Mouse (Mus musculus) liver, embryonic 13.5 days (tissue): ENCODE measurements around the gene Bckdhb. TPM values are rescaled to one million over a fixed set of nuclear protein-coding genes. Genes with fewer than 3 reads are reported as not detected.

Experiments used
- ATAC-seq: fragments of 200-750 bp; cut with Nextera tagmentation; 2 replicates; pipeline ENCODE4 v1.8.0; 2017; ENCODE audit warnings: low read depth, mild to moderate bottlenecking, moderate number of reproducible peaks, moderate library complexity
- DNase-seq: peaks from one replicate; pipeline ENCODE4 v3.0.0; 2022
- H3K27ac ChIP-seq: fragments of 300-500 bp; sonication (generic); 2 replicates; pipeline ENCODE4 v1.5.1; 2015; ENCODE audit warnings: moderate library complexity, mild to moderate bottlenecking, inconsistent platforms
- H3K27me3 ChIP-seq: fragments of 300-500 bp; sonication (generic); 2 replicates; pipeline ENCODE4 v1.6.1; 2015; ENCODE audit warnings: mild to moderate bottlenecking, inconsistent platforms
- H3K36me3 ChIP-seq: fragments of 300-500 bp; sonication (generic); 2 replicates; pipeline ENCODE4 v1.6.1; 2015; ENCODE audit warnings: mild to moderate bottlenecking, inconsistent platforms
- H3K4me1 ChIP-seq: fragments of 300-500 bp; sonication (generic); replicated peaks from 2 replicates; pipeline ENCODE4 v1.6.1; 2015; ENCODE audit warnings: inconsistent platforms
- H3K4me2 ChIP-seq: fragments of 300-500 bp; sonication (generic); 2 replicates; pipeline ENCODE4 v1.6.1; 2015; ENCODE audit warnings: inconsistent platforms, mild to moderate bottlenecking, moderate library complexity
- H3K4me3 ChIP-seq: fragments of 300-500 bp; sonication (generic); replicated peaks from 2 replicates; pipeline ENCODE4 v1.5.1; 2015; ENCODE audit warnings: mild to moderate bottlenecking, inconsistent platforms
- H3K9ac ChIP-seq: fragments of 300-500 bp; sonication (generic); 2 replicates; pipeline ENCODE4 v1.6.1; 2015; ENCODE audit warnings: mild to moderate bottlenecking, inconsistent platforms
- H3K9me3 ChIP-seq: fragments of 300-500 bp; sonication (generic); replicated peaks from 2 replicates; pipeline ENCODE4 v1.6.1; 2016; ENCODE audit warnings: inconsistent platforms
- WGBS: fragments of 180-500 bp; shearing (Covaris S2); methylation state at CpG from one replicate; pipeline ENCODE4 v1.1.7; 2015; ENCODE audit not compliant: insufficient replicate concordance; 5-methylcytosine and 5-hydroxymethylcytosine counted together
- polyA plus RNA-seq: library from polyadenylated mRNA; unstranded; fragments of >200 nt; fragmentation: Nextera tagmentation; extraction: Ambion mirVana; gene quantifications from 2 replicates; pipeline ENCODE4 v1.2.1, GENCODE M21; 2015

Bckdhb gene
- polyA plus RNA-seq = 21.9 and 27.8 TPM in 2 replicates

DNA sequence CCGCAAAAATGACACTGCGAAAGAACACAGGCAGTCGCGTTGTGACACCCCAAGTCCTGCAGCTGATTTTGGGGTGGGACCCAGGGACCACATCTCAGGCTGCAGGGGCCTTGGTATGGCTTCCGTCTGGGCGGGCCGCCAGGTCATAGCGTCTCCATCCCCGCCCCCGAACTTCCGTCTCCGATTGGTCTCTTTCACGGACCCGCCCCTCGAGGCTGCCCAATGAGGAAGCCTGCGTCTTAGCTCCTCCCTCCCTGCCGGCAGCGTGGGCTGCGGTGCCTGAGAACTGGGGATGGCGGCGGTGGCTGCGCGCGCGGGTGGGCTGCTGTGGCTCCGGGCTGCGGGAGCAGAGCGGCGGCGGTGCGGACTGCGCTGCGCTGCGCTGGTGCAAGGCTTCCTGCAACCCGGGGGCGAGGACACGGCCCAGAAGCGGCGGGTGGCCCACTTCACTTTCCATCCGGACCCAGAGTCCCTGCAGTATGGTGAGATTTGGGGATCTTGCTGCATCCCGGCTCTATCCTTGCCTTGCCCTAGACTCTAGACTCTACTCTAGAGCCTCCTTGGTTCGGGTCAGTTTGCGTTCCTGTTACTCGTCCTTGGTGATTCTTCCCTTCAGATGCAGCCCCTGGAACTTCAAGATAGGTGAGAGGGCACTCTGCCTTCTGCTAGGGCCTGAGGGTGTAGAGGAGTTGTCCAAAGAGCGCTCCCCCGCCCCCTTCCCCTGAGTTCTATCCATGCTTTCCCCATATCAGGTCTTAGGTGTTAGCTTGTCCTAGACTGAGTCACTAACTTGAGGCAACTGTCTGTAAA is at the start of gene Bckdhb:
Bckdhb (plus strand) TSS at position 268 of the 810 bp plus-strand sequence.
- peak within 1 kb of the TSS; percentile 82 for H3K4me2 ChIP-seq
- H3K9me3 ChIP-seq = no peaks in the 10 kb centered on the region
- no peak within 1 kb of the TSS for H3K27ac ChIP-seq
- no peaks in the 10 kb centered on the region for H3K36me3 ChIP-seq
- WGBS = under 1% methylated on average over 46 of the region's 46 CpGs
- ATAC-seq (peak; percentile 98), DNase-seq (peak; percentile 87)
- H3K4me1 ChIP-seq = peaks cover 14% of the 10 kb centered on the region
- no peaks in the 10 kb centered on the region for H3K27me3 ChIP-seq
- H3K9ac ChIP-seq = peak within 1 kb of the TSS; percentile 72
- H3K4me3 ChIP-seq = peak within 1 kb of the TSS; percentile 70

DNA sequence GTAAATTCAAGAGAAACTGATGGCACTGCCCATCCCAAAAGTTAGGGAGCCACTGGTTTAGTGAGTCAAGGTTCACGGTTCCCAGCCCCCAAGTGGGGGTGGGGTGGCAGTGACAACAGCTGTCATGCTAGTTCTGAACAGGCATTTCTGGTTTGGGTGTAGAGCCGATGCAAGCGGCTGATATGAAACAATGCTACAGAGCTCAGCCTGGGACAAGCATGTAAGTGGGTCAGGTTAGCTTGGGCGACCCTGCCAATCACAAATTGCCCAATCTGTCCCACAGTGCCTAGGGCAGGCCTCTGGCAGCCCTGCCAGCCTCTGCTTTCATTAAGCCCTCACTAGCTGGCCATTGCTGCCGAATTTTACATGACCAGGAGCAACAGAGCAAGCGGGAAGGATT is 42.8 kb upstream of the Bckdhb start:
- Histone ChIP-seq H3K27ac (no peak overlapping the region), H3K4me2 (no peak overlapping the region), H3K9me3 (no peaks in the 10 kb centered on the region), H3K4me1 (no peaks in the 10 kb centered on the region), H3K9ac (no peak overlapping the region), H3K36me3 (0 out of 2 replicates have a peak, but pooled peaks cover 5% of the 10 kb centered on the region), H3K27me3 (no peaks in the 10 kb centered on the region), H3K4me3 (no peak overlapping the region)
- 75% methylated on average over 6 of the region's 6 CpGs for WGBS
- ATAC-seq (no peak), DNase-seq (no peak)

DNA sequence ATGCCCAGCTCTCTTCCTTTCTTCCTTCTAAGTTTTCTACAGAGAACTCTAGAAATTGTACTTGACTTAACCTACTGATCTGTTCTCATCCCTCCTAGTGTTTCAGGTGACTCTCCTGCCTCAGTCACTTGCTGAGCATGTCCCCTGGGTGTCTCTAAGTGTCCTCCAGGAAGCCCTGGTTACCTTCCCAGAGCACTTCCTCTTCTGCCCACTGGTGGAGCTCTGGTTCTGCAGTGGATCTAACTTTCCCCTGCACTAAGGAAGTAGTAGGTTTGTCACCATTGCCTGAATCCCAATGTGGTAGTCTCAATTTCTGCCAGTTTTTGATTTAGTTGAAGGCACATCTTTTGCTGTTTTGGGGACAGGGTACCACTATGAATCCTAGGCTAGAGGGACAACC is 38.8 kb upstream of the Bckdhb start:
- DNase-seq = no peak

DNA sequence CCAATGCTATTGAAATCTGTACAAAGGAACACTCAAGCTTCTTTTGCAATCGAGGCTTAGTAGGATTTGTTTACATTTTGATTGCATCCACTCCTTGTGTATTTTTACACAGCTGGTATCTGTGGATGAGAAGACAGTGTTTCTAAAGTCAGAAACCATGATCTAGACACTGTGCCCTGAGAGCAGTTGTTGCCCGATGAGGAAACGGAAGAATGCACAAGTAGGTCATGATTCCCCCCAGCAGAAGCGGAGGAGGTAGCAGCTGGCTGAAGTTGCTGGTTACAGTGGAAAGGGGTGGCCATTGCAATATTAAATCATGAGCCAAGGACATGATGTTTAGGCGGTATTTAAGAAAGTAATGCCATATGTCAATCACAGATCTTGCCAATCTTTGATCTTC is 36.7 kb upstream of the Bckdhb start:
- no peaks in the 10 kb centered on the region for H3K27me3 ChIP-seq
- H3K4me1 ChIP-seq = no peaks in the 10 kb centered on the region
- no peak overlapping the region for H3K27ac ChIP-seq
- WGBS = 61% methylated on average over 5 of the region's 5 CpGs
- DNase-seq (no peak), ATAC-seq (no peak)
- H3K36me3 ChIP-seq = 0 out of 2 replicates have a peak, but pooled peaks cover 2% of the 10 kb centered on the region
- no peak overlapping the region for H3K9ac ChIP-seq
- H3K4me3 ChIP-seq = no peak overlapping the region
- H3K4me2 ChIP-seq = no peak overlapping the region
- H3K9me3 ChIP-seq = no peaks in the 10 kb centered on the region

More for the DNA sequence above, 38.8 kb upstream of the Bckdhb start:
- H3K27me3 ChIP-seq = no peaks in the 10 kb centered on the region
- ATAC-seq = no peak
- no peak overlapping the region for H3K9ac ChIP-seq
- no peak overlapping the region for H3K4me3 ChIP-seq
- H3K4me1 ChIP-seq = no peaks in the 10 kb centered on the region
- H3K36me3 ChIP-seq = 0 out of 2 replicates have a peak, but pooled peaks cover 2% of the 10 kb centered on the region
- H3K4me2 ChIP-seq = no peak overlapping the region
- H3K27ac ChIP-seq = no peak overlapping the region
- H3K9me3 ChIP-seq = no peaks in the 10 kb centered on the region

DNA sequence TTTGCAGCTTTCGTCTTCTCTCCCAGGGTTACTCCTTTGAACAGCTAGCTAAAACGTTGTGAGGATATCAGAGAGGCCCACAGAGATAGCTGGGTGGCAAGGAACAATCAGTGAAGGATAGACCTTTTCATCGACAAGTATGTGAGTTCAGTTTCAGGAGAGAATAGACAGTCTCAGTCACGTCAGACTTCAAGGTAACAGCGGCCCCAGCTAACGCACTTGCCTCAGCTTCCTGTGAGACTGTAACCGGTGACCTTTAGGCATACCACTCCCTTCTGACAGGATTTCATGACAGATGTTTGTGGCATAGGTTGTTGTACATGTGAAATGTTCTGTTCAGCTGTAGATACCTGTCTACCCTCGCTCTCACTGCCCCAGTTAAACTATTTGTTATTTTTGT is 31.9 kb upstream of the Bckdhb start:
- no peak overlapping the region for H3K4me2 ChIP-seq
- no peak for ATAC-seq
- no peaks in the 10 kb centered on the region for H3K4me1 ChIP-seq
- no peak overlapping the region for H3K27ac ChIP-seq
- H3K4me3 ChIP-seq = no peak overlapping the region
- WGBS = 57% methylated on average over 8 of the region's 8 CpGs
- no peaks in the 10 kb centered on the region for H3K36me3 ChIP-seq
- no peaks in the 10 kb centered on the region for H3K9me3 ChIP-seq
- no peak for DNase-seq
- no peaks in the 10 kb centered on the region for H3K27me3 ChIP-seq
- H3K9ac ChIP-seq = no peak overlapping the region

DNA sequence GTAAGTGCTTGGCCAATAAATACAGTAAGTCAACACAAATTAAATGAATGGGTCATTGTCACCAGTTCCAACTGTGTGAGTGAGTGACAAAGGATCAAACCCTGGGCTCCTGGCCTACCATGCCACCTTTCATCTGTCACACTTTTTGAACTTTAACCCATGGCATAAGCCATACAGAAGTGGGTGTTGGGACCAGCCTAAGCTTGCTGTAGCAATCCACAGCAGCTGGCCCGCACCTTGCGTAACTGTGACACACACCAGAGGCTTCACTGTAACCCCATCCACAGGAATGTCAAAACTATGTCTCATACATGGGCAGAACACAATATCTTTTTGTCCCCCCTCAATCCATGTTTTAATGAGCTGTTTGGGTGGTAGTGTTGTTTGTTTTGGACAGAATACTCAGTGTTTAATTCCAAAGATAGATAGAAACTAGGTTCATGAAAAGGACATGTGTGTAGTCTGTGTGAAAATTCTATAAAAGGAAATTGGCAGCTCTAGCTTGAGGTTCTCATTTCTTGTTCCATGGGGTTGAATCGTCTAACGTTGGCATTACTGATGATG is 31.1 kb upstream of the Bckdhb start:
- Histone ChIP-seq H3K4me3 (no peak overlapping the region), H3K4me2 (no peak overlapping the region), H3K27ac (no peak overlapping the region), H3K9me3 (no peaks in the 10 kb centered on the region), H3K27me3 (no peaks in the 10 kb centered on the region), H3K4me1 (no peaks in the 10 kb centered on the region), H3K36me3 (no peaks in the 10 kb centered on the region), H3K9ac (no peak overlapping the region)
- WGBS = 61% methylated on average over 4 of the region's 4 CpGs
- peak; percentile 47 for ATAC-seq
- no peak for DNase-seq

DNA sequence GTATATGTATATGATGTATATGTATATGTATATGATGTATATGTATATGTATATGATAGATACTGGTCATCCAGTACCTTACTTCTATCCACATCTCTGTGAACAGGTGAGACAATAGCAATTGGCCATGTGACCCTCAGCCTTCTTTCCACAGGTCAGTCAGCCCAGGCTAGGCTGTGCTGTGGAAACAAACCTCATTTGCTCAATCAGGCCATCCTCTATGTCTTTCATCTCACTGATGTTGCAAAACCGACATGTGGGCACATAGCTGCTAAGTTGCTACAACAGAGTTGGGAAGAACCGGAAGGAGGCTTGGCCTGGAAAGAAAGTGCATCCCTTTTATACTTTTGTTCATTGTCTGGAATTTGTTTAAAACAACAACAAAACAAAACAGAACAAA is 22.9 kb upstream of the Bckdhb start:
- no peak for ATAC-seq
- Histone ChIP-seq H3K9me3 (no peaks in the 10 kb centered on the region), H3K4me2 (no peak overlapping the region), H3K4me1 (no peaks in the 10 kb centered on the region), H3K27ac (no peak overlapping the region), H3K9ac (no peak overlapping the region), H3K27me3 (no peaks in the 10 kb centered on the region), H3K4me3 (no peak overlapping the region), H3K36me3 (no peaks in the 10 kb centered on the region)
- DNase-seq = no peak
- WGBS = 58% methylated on average over 2 of the region's 2 CpGs

DNA sequence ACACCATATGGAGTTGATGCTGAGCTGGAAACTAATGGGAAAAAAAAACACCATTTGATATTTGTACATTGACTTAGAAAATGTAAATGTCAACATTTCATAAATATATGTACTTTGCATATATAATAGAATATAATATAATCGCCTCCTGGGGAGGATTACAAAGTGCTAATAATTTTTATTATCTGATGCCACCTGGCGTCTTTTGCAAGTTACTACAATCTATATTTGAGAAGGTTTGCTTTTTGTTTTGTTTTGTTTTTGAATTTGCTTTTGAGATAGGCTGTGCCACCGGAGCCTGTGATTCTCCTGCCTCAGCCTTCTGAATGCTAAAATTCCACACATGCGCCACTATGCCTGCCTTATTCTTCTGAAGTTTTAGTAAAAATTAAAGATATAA is 19.1 kb upstream of the Bckdhb start:
- Histone ChIP-seq H3K9ac (no peak overlapping the region), H3K4me3 (no peak overlapping the region), H3K4me1 (no peaks in the 10 kb centered on the region), H3K27ac (no peak overlapping the region), H3K4me2 (no peak overlapping the region), H3K9me3 (no peaks in the 10 kb centered on the region), H3K27me3 (no peaks in the 10 kb centered on the region), H3K36me3 (no peaks in the 10 kb centered on the region)
- 46% methylated on average over 4 of the region's 4 CpGs for WGBS
- ATAC-seq (no peak), DNase-seq (no peak)

DNA sequence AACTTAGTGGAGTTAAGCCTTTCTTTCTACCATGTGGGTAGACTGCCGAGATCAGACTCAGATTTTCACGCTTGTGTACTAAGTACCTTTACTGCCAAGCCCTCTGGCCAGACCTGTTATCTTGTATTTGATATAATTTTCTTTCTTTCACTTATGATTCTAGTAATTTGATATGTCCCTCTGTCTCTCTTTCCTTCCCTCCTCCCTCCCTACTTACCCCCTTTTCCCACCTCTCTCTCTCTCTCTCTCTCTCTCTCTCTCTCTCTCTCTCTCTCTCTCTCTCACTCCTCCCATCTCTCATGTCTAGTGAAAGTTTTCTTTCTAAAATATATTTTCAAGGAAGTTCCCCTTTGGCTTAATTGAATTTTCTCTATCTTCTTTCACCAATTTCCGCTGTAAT is 17.9 kb upstream of the Bckdhb start:
- 55% methylated on average over 3 of the region's 3 CpGs for WGBS

DNA sequence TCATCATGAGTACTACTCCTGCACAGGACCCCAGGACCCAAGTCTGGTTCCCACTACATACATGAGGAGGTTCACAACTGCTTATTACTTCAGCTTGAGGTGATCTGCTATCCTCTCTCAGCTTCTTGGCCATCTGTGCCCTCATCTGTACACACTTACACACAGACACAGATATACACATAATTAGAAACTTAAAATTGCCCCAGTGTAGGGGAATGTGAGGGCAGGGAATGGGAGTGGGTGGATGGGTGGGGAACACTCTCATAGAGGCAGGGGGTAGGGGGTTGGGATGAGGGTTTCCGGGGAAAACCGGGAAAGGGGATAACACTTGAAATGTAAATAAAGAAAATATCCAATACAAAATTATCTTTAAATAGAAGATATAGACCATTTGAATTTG is 15.1 kb upstream of the Bckdhb start:
- Histone ChIP-seq H3K36me3 (no peaks in the 10 kb centered on the region), H3K4me1 (no peaks in the 10 kb centered on the region), H3K27me3 (no peaks in the 10 kb centered on the region), H3K4me2 (no peak overlapping the region), H3K9ac (no peak overlapping the region), H3K4me3 (no peak overlapping the region), H3K27ac (no peak overlapping the region), H3K9me3 (no peaks in the 10 kb centered on the region)
- no peak for DNase-seq
- ATAC-seq = no peak
- 69% methylated on average over 2 of the region's 2 CpGs for WGBS

More for the DNA sequence above, 17.9 kb upstream of the Bckdhb start:
- Histone ChIP-seq H3K27me3 (no peaks in the 10 kb centered on the region), H3K4me3 (no peak overlapping the region), H3K4me2 (no peak overlapping the region), H3K36me3 (no peaks in the 10 kb centered on the region), H3K9me3 (no peaks in the 10 kb centered on the region), H3K9ac (no peak overlapping the region), H3K4me1 (no peaks in the 10 kb centered on the region), H3K27ac (no peak overlapping the region)
- ATAC-seq (no peak), DNase-seq (no peak)

DNA sequence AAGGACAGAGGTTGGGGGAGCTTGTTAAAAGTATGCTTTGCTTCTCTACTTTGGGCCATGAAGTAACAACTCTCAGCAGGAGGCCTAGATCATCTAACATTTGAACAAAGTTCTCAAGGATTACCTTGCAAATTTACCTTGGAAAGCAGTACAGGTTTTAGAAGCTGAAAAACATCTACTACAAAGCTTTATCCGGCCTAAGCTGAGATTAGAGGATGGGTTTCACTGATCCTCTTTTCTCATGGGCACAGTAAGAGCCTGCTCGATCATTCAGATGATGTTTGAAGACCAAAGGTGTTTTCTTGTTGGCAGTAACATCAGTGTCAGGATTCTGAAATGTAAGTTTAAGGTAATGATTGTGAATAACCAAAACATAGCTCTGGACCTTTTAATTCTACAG is 14.0 kb upstream of the Bckdhb start:
- H3K27me3 ChIP-seq = no peaks in the 10 kb centered on the region
- no peak for ATAC-seq
- H3K4me1 ChIP-seq = no peaks in the 10 kb centered on the region

DNA sequence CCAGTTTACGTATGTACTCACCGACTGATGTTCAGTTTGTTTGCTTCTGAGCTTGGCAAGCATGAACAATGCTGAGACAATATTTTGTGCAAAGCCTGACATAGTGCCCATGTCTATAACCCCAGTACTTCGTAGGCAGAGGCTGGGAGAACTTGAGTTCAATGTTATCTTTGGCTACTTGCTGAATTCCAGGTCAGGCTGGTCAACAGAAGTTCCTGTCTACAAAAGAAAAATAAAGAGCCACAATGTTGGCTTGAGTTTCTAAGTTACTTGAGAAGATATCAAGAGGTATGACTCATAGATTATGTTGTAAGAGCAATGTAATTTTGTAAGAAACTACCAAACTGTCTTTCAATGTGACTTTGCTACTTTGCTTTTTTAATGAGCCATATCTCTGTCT is 2.9 kb upstream of the Bckdhb start:
- no peak for ATAC-seq
- WGBS = 63% methylated on average over 3 of the region's 3 CpGs

More for the DNA sequence above, 14.0 kb upstream of the Bckdhb start:
- no peaks in the 10 kb centered on the region for H3K36me3 ChIP-seq
- no peak overlapping the region for H3K4me3 ChIP-seq
- H3K9me3 ChIP-seq = no peaks in the 10 kb centered on the region
- no peak for DNase-seq
- H3K9ac ChIP-seq = no peak overlapping the region
- no peak overlapping the region for H3K27ac ChIP-seq
- 61% methylated on average over 2 of the region's 2 CpGs for WGBS
- H3K4me2 ChIP-seq = no peak overlapping the region

More for the DNA sequence above, 2.9 kb upstream of the Bckdhb start:
- no peaks in the 10 kb centered on the region for H3K9me3 ChIP-seq
- no peaks in the 10 kb centered on the region for H3K27me3 ChIP-seq
- H3K36me3 ChIP-seq = no peaks in the 10 kb centered on the region
- no peak overlapping the region for H3K27ac ChIP-seq
- H3K4me2 ChIP-seq = no peak overlapping the region
- H3K9ac ChIP-seq = no peak overlapping the region
- DNase-seq = no peak
- peaks cover 14% of the 10 kb centered on the region for H3K4me1 ChIP-seq
- no peak overlapping the region for H3K4me3 ChIP-seq
